Mouse (Mus musculus) adipocyte (in vitro differentiated cells): ENCODE measurements around the gene Csad.
"Not testable (repeated sequence)": the region's sequence is repeated elsewhere in the genome, so short reads cannot be mapped to it uniquely, and the experiment has no call there.

ENCODE experiments used
- DNase-seq: peaks from one replicate; pipeline ENCODE4 v3.0.0-alpha.2; 2016; ENCODE audit warnings: low spot score

Csad gene

DNA sequence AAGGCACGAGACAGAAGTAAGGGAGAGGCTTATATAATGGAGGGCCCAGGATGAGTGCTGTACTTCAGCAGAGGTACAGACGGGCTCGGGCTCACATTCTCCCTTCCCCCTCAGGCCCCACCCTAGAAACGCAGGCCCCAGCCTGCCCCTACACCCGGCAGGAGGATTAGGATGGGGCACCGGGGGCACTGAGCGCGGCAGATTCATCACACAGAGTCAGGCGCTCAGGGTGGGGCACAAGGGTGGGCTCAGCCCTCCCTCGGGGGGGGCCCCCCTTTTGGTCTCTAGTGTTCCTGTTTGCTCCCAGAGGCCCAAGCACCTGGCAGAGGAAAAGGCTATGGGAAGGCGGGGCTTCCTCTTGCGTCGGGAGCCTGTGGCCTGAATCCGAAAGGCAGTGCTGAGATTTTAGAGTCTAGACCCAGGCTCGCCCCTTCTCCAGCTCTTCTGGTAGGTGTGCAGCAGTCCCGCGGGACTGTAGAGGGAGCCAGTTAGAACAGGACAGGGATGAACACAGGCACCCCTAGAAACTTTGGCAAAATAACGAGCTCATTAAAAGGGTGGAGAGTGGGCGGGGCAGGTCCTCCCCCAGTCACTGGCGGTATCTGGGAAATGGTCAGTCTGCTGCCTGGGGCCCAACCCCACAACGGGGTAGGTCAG lies 31.0 kb upstream of the Csad start:
- DNase-seq = no peak

DNA sequence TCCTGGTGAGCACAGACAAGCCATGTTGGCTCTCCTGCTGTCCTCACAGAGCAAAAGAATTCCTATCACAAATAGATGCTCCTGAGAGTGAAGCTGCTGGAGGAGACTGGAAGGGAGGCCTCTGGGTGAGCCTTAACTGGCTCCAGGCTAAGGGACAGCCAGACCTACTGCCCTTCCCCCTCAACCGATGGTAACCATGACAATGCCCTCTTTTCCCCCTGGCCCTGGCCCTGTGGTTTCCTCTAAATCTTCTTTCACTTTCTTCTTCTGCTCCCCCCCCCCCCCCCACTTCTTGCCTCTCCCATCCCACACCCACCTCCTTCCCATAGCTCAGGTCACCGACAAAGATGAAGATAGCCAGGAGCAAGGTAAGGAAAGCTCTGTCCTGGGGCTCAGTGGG lies 29.4 kb upstream of the Csad start:
- no peak for DNase-seq

DNA sequence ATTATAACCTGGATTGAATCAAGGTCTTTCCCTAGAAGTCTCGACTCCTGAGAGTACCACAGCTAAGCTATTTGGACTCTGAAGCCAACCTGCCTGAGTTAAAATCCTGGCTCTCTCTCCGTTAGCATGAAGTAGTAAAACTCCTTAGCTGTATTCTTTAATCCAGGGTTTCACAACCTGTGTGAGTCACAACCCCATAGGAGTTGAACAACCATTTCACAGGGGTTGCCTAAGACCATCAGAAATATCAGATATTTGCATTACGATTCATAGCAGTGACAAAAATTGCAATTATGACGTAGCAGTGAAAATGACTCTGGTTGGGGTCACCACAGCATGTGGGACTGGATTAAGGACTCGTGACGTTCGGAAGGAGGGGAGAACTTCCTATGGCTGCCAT lies 28.2 kb upstream of the Csad start:
- DNase-seq = no peak

DNA sequence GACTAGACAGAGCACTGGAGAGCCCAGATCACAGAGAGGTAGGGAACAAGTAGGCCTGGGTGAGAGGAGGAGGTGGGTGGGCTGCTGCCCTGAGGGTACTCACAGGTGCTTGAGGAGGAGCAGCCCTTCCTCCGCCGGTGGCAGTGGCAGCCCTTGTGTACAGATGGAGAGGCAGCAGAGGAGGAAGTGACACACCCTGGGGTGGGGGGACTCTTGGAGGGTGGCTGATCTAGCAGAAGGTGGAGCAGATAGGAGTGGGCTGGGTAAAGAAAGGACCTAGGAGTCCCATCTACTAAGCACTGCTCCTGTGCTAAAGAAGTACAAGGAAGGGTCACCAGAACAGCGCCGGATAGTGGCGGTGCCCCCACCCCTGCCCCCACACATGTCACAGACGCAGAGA lies 27.2 kb upstream of the Csad start, which contains the start of gene Itgb7:
Gene Itgb7, minus strand, starts transcription at position 197 of the 400 bp plus-strand sequence.
- DNase-seq = no peak

DNA sequence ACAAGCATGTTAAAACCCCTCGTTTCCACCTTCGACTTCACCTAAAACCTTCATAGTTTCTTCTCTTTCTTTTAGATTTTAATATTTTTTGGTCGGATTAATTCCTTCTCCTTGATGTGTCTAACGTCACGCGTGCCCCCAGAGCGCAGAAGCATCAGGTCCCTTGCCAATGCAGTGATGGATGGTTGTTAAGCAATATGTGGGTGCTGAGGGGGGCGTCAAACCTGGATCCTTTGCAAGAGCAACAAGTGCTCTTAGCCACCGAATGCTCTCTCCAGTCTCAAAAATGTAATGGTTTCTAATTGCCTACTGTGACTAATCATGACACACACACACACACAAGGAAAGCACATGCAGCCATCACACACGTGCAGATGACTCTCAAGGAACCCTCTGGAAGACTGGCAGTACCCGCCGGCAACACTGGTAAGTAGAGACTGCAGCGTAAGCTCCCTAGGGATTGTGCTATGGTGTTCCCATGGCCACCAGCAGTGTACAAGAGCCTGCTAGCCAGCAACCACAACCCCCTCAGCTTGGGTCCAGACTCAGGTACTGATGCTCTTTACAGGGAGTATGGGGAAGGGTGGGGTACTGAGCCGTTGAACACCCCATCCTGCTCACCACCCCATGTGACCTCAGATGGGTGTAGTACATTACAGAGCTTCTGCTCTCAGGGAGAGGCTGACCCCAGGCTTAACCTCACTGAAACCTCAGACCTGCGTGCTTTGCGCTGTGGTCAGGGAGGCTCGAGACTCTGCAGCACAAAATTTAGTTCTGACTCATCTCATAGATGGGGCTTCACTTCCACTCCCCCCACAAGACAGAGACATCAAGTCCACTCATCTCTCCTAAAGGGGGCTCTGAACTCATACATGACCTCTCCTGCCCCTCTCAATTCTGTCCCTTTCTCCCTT lies 26.1 kb upstream of the Csad start:
- DNase-seq = no peak

DNA sequence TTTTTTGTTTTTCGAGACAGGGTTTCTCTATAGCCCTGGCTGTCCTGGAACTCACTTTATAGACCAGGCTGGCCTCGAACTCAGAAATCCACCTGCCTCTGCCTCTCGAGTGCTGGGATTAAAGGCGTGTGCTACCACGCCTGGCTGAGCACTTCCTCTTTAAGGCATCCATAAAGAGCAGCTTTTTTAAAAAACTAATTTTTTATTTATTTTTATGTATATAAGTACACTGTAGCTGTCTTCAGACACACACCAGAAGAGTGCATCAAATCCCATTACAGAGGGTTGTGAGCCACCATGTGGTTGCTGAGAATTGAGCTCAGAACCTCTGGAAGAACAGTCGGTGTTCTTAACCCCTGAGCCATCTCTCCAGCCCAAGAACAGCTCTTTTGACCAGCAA lies 21.1 kb upstream of the Csad start:
- not testable (repeated sequence) for DNase-seq

DNA sequence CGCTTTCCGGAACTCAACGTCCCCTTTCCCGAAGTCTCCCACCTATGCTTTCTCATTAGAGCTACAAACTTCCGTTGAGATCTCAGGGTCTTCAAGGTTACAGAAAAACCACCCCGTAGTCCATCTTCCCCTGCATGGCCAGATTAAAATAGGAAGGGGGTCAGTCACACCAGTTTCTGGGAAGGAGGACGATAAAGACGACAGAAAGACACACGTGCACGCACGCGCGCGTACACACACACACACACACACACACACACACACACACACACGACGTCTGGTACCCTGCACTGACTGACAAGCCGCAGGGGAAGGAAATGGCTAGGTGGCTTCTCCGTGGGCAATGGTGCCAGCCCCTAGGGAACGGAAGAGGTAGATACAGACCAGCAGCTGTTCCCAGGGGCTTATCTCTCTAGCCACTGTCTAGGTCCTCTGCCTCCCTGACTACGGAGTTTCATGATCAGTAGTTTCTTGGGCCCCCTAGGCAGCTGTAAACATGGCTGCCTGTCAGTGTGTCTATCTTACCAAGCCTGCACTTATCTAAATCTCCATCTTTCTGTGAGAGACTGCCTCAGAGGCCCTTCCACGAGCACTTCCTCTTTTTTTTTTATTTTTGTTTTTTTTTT lies 20.6 kb upstream of the Csad start:
- DNase-seq = no peak

DNA sequence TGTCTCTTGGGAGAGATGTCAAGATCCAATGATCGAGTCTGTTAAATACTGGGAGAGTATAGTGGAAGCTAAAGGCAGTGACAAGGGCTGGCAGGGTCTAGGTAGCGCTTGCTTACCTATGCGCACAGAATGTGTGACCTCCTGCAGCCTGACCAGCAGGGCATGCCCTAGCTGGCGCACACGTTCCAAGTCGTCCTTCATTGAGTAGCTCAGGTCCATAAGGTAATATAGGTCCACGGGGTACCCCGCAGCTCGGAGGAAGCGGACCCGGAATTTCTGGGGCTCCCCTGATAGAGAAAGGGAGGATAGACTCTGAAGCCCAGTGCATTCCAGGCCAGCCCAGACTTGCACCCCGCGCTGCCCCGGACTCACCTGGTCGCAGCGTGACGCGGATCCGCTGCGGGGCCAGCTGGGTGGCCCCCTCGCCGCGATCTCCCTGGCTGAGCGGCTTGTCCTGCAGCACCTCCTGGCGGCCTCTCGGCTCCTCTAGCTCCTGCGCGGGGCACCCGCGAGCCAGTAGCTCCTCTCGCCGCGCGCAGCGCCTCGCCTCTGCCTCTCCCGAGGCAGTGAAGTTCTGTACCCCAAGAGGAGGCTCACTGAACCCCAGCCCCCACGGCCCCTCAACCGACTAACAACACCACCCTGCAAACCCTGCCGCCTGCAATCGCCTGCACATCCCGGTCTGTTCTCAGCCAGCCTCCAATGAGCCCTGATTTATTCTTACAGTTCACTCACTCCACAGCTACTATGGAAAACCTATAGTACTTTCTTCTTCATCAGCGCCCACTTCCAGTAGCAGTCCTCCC lies 19.9 kb upstream of the Csad start:
- peak; percentile 66 for DNase-seq

DNA sequence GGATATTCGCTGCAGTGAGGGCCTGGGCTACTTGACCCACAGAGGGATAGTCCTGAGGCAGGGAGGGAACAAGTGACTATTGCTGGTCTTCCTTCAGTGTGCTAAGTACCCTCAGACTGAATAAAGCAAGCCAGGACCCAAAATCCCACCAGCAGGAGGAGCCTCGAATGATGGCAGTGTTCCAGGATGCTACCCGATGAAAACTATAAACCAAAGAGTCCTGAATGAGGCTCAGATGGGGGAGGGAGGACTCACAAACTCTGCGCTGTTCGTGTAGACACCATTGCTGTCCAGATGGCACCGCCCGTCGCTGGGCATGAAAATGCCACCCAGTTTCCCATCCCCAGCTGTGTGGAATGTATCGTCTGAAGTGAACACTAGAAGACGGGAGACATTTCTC lies 17.9 kb upstream of the Csad start:
- no peak for DNase-seq

DNA sequence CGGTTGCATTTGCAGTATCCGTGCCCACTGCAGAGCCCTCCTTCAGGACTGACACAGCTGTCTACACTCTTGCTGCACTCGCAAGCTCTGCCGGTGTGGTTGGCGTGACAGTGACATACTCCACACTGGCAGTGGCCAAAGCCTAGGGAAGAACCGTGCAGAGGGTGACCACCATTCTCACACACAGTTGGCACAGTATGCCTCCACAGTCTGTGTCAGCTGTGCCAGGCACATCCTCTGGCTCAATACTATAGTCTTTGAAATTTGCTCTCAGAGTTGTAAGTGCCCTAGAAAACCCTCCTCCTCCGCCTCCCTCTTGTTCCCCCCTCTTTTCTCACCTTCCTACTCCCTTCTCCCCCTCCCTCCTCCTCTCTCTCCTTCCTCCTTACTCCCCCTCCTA lies 12.8 kb upstream of the Csad start:
- no peak for DNase-seq

DNA sequence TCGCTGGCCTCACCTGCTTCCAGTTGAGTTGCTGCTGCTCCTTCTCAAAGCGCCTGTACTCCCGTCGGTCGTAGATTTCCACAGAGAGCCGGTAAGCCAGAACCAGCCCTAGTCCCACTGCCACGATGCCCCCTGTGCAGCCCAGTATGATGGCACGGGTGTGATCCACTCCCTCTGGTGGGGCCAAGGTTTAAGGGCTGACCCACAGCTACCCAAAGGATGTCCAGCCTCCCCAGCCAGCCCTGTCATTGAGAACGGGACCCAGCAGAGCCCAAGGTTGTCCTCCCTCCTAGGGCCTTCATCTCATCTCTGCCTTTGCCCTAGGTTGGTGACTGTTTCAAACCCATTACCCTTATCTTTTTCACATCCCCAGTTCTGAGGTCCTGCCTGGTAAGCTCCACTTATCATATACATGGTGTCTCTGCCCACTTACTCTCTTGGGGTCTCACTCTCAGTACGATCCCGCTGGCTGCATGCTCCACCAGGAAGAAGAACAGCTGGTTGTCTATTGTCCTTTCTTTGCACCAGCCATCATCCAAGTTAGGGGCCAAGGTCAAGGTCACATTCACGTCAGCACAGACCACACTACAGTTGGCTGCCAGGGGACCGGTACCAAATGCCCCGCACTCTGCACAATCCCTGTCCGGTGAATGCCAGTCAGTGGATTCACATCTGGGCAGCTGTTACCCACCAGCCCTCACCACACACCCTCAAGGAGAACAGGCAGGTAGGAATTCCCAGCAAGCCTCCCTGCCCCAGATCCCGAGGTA lies 12.1 kb upstream of the Csad start:
- no peak for DNase-seq

DNA sequence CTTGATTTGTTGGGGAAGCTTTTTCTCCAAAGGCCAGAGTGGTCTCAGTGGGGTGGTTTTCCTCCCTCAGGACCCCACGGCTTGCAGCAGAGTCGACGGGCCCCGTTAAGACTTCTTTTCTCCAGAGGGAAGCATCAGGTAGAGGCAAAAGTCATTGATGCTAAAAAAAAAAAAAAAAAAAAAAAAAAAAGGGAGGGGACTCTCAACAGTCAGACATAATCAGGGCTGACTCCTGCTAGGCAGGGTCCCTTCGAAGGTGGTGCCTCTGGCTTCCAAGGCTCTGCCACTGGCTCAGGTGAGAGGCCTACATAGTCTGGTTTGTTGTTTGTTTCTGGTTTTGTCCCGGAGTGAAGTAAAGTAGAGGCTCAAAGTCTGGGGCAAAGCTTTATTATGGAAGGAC lies 11.1 kb upstream of the Csad start:
- no peak for DNase-seq

DNA sequence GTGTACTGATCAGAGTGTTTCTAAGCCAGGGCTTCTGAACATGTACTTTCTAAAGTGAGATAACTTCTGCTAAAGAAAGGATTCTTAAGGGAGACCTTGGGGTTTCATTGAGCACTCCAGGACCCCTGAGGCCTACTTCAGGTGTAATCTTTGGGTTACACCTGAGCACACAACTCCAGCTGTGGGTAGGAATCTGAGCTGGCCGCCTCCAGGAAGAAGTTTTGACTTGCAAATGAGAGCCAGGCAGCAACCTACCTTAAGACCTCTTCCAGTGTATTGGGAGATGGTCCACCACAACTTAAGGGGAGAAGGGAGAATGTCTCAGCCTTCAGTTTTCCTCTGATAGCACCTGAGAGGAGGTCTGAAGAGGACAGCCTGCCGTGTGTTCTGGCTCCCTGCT lies 9.6 kb upstream of the Csad start:
- DNase-seq = no peak

DNA sequence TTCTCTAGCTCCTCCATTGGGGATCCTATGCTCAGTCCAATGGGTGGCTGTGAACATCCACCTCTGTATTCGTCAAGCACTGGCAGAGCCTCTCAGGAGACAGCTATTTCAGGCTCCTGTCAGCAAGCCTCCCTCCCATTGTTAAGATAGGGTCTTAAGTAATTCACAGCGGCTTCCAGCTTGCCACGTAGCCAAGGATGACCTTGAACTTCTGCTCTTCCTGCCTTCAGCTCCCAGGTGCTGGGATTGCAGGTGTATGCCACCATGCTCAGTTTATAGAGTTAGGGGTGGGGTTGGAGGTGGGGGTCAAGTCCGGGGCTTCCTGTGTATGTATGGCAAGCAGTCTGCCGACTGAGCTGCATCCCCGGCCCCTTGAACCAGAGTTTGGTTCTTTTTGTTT lies 7.4 kb upstream of the Csad start:
- no peak for DNase-seq

DNA sequence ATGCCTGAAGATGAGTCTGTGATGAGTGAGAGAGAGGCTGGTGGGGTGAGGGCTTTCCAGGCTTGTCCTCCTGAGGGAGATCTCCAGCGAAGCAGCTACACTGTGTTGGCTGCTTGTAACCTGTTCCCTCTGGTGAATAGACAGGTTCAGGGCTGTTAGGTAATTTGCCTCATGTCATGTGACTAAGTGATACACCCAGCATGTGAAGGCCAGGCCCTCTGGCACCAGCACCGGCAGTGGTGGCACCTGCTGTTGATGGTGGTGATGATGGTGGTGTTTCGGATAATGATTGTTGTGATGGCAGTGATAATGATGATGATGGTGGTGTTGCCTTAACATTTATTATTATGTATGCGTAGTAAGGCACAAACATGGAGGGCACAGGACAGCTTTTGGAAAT lies 6.3 kb upstream of the Csad start:
- no peak for DNase-seq

DNA sequence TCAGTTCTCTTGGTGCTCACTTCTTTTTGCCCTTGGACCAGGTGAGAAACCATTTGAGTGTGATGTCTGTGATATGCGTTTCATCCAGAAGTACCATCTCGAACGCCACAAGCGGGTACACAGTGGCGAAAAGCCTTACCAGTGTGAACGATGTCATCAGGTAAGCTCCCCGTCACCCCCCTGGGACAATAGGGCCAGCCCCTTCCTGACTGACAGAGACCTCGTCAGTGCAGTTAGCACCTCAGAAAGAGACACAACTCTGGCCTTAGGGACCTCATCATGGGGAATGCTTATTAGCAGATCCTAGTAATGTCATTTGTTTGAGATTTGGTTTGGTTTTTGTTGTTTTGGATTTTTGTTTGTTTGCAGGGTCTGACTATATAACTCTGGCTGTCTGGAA lies 4.6 kb upstream of the Csad start:
- DNase-seq = no peak

DNA sequence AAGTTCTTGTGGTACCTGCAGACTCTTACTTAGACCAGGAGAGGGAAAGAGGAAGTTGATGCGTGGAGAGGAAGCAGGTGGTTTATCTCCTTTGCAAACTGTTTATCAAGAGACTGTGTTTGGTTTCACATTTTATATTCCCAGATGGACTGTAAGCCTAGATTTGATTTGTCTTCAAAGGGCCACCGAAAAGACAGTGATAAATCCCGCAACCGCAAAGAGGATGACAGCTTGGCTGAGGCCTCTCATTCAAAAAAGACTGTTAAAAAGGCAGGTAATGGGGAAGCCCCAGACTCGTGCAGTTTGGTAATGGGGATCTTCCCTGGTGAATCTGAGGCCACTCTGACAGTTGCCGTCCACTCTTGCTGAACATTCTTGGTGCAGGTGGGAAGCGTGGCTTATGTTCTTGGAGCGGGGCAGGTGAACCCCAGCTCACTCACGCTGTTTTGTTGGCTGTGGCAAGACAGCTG lies 3.6 kb upstream of the Csad start:
- no peak for DNase-seq

DNA sequence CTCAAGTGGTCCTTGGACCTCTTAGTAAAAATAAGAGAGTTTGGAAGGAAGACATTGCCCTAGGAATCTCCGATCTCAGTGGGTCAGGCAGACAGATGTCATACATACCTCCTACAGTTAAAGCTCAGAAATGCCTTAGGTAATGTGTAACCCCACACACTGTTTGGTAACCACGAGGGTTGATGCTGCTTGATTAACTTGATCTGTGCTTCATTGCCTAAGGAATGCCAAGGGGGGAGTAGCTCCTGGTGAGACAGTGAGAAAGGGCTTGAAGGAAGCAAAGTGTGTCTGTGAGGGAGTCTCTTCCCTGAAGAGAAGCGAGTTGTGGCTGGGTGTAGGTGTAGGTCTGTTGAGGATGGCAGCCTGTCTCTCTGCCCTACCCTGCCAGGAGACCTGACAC lies 2.8 kb upstream of the Csad start:
- no peak for DNase-seq

DNA sequence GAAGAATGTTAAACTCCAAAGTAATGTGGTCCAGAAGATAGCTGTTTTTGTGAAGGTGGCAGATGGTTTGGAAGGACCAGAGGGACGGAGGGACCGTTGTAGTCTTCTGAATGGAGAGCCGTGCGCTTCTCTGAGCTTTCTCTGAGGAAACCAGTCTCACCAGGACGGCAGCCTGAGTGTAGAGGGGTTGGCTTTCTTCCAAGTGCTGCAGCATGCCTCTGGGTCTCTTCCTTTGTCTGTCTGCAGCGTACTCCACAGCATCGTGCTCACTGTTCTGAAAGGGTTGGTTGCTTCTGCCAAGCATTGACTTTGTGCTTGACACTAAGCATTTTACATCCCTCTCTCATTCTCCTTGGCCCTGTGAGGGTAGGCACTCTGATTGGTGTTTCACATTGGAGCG lies 1.3 kb upstream of the Csad start:
- peak; percentile 58 for DNase-seq

DNA sequence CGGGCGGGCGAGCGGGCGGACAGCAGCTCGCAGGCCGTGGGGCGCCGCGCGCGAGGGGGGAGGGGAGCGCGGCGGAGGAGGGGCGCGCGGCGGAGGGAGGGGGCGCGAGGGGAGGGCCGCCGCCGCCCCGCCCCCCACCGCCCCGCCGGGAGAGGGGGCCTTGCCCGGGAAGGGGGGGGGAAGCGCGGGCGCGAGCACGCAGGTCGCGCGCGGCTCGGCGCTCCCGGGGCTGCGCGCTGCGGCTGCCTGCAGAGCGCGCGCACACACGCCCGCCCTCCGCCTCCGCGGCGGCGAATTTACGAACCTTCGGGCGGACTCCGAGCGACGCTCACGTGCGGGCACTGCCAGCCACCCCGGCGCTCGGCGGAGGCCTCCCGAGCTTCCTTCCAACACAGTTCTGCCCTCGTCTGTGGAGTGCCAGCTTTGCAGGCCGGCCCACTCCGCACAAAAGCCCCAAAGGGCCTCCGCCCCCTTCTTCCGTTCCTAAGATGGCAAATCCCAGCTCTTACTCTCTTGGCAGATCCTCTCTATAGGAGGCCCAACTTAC lies 616 bp downstream of the Csad start:
- DNase-seq = peak; percentile 97
